Mouse (Mus musculus): ENCODE data around the gene Etv6.

Etv6 gene

GRCm38 (mm10) chr6:134045092-134045868 lies 9.8 kb downstream of the Etv6 start:
- no peak for DNase-seq (ENCODE audit: low read depth, low spot score)

DNA sequence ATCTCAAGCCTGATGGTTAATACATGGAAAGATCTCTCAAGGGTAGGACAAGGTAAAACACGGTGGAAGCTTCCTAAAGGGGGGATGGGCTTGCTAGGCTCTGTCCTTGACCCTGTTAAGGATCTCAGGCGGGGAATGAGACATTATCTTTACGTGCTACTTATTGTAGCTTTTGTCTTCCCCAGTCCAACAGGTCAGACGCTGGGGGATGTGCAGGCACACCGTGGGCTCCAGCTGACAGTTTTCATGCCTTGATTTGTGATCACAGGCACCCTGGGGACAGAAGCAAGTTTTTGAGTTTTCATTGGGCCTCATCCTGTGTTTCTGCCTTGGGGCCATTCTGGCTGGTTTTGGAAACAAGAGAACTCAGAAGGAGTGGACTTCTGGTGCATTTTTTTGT lies 10.6 kb downstream of the Etv6 start:
- DNase-seq (ENCODE audit: low read depth, low spot score) = no peak

GRCm38 (mm10) chr6:134047249-134047648 lies 11.7 kb downstream of the Etv6 start:
- DNase-seq (ENCODE audit: low read depth, low spot score) = no peak

DNA sequence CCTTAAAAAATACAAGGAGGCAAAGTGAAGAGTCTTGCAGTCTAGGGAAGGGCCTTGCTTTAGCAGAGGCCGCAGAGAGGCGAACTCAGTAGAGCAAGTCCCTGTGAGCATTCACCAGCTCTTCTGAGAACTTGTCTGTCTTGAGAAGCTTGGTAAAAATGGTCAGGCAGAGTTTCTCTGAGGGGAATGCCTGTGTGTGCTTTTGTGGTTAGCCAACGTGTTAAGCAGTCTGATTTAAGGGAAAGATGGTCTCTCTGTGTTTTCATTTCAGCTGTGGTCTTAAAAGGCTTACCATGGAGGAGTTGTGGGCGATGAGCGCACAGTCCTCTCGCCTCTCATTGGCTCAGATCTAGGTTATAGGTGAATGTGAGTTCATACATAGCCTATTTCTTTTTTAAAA lies 12.5 kb downstream of the Etv6 start:
- DNase-seq (ENCODE audit: low read depth, low spot score) = no peak

DNA sequence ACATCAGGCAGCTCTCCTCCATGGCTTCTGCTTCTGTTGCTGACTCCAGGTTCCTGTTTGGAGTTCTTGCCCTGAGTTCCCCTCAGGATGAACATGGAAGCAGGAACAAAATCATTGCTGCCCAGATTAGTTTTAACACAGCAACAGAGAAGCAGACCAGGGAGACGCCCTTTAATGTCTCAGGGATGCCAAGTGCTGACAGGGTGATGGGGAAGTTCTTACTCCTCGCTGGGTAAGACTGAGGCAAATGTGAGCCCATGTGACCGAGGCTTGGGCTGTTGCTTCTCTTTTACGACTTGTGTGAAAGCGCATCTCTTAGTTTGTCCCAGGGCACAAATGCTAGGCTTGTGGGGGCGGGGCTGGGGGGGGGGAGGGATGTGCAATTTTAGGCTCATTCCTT lies 13.5 kb downstream of the Etv6 start:
- no peak for DNase-seq (ENCODE audit: low read depth, low spot score)

- no peak for DNase-seq (ENCODE audit: low read depth, low spot score)
Observed at GRCm38 (mm10) chr6:134050466-134050865, 15.0 kb downstream of the Etv6 start.

- DNase-seq (ENCODE audit: low read depth, low spot score) = no peak
Observed at GRCm38 (mm10) chr6:134051950-134052349, 16.4 kb downstream of the Etv6 start.

- no peak for DNase-seq (ENCODE audit: low read depth, low spot score)
Observed at GRCm38 (mm10) chr6:134053146-134053545, 17.6 kb downstream of the Etv6 start.

DNA sequence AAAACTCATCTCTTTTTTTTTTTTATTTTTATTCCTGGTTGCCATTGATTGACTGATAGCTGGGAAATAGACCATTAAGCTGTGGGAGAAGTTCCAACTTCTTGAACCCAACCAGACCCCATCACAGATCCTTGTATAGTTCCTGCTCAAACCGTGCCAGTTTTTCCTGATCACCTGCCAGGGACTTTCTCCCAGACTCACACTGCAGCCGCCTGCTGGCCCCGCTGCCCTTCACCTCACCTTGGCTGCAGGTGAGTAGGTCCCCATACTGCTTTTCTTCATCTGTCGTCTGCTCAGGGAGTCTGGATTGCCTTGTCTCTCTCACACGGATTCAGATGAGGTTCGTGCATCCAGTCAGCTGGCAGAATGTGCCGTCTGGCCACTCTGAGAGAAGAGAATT lies 18.1 kb downstream of the Etv6 start:
- DNase-seq (ENCODE audit: low read depth, low spot score) = no peak

DNA sequence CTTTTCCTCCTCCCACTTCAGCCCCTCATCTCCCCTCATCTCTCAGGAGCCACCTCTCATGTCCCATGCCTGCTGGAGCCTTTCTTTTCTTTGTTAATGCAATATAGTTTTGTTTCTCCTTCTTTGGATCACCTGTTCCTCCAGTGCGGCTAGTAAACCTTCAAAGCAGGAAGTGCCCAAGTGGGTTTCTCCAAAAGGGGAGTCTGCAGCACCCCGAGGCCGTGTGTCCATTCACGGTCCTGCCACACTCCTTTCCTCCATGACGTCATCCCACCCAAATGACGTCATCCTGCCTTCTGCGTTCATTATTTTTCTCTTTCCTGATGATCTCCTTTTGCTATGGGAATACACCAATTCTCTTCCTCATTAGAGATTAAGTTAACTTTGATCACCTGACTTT lies 20.1 kb downstream of the Etv6 start:
- no peak for DNase-seq (ENCODE audit: low read depth, low spot score)

DNA sequence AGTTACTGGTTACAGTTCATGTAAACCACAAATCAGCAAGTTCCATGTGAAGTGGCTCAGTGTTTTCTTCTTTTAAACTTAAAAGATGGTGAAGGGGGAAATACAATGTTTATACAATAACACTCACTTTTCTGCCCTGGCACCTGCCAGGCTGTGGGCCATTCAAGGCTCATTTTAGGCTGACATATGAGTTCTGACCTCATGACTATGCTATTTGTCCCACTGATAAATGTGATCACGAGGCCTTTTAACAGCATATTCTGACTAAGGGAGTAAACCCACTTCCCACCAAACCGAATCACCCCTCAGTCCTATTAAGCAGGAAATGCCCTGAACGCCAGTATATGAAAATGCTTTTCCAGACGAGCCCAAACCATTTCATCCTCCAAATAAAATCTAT lies 23.0 kb downstream of the Etv6 start:
- DNase-seq (ENCODE audit: low read depth, low spot score) = no peak

GRCm38 (mm10) chr6:134058886-134059551 lies 23.5 kb downstream of the Etv6 start:
- DNase-seq (ENCODE audit: low read depth, low spot score) = no peak

- DNase-seq (ENCODE audit: low read depth, low spot score) = no peak
Observed at GRCm38 (mm10) chr6:134059552-134059891, 24.0 kb downstream of the Etv6 start.

GRCm38 (mm10) chr6:134060036-134060435 lies 24.5 kb downstream of the Etv6 start:
- no peak for DNase-seq (ENCODE audit: low read depth, low spot score)

DNA sequence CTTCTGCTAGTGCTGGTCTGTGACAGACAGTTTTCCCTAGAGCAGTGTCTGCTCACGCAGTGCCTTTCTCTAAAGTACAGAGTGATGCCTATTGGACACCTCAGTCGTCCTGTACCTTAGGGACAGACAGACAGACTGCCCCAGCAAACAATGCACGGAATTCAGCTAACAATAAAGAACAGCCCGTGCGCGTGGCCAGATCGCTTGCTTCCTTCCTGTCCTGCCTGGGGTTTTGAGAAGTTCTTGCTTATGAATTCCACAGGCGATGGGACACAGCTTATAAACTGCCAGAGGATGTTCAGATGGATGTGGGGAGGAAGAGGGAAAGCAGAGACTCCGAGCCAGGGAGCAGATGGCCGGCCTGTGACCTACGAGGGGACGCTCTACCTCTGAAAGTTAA lies 25.3 kb downstream of the Etv6 start:
- no peak for DNase-seq (ENCODE audit: low read depth, low spot score)

- DNase-seq (ENCODE audit: low read depth, low spot score) = no peak
Observed at GRCm38 (mm10) chr6:134065018-134065725, 29.7 kb downstream of the Etv6 start.

DNA sequence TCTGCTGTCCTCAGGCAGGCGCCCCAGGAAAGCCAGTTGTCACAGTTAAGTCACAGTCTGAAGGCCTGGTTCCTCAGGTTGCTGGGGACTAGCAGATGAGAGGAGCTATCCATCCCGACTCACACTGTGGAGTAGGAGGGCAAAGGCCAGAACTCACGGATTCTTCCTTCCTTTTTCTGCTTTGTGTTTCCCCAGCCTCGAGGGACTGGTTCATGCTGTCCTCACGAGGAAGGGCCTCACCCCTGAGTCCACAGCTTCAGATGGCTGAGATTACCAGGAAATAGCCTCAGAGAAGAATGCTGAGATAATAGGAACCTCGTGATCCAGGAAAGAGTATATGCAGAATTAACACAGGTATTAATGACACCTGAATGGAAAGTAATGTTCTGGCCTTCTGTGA lies 30.6 kb downstream of the Etv6 start:
- no peak for DNase-seq (ENCODE audit: low read depth, low spot score)

- DNase-seq (ENCODE audit: low read depth, low spot score) = no peak
Observed at GRCm38 (mm10) chr6:134066996-134067395, 31.5 kb downstream of the Etv6 start.

- DNase-seq (ENCODE audit: low read depth, low spot score) = no peak
Observed at GRCm38 (mm10) chr6:134067536-134067935, 32.0 kb downstream of the Etv6 start.

GRCm38 (mm10) chr6:134072439-134072838 lies 36.9 kb downstream of the Etv6 start:
- DNase-seq (ENCODE audit: low read depth, low spot score) = no peak

- DNase-seq (ENCODE audit: low read depth, low spot score) = no peak
Observed at GRCm38 (mm10) chr6:134072906-134073305, 37.4 kb downstream of the Etv6 start.

DNA sequence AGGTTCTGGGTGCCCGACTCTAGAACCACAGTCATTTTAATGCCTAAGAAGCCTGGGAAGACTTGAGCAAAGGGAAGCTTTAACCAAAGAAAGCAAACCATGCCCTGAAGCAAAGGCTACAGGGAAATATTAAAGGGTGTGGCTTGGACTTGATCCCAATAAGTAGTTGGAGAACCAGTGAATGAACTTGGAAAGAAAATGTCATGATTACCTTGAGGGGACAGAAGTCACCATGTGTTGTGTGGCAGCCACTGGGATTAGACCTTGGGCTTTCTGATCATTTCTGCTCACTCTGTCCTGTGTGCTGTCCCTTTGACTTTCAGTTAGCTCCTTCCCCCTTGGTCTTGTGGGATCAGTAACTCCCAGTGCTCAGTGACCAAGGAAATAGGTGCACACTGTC lies 38.9 kb downstream of the Etv6 start:
- no peak for DNase-seq (ENCODE audit: low read depth, low spot score)

GRCm38 (mm10) chr6:134075031-134075430 lies 39.5 kb downstream of the Etv6 start:
- DNase-seq (ENCODE audit: low read depth, low spot score) = no peak
